Mouse (Mus musculus) kidney, postnatal 36 days (tissue): ENCODE data around the gene Sqor.

Experiments
- DNase-seq, 2 experiments: peaks; one replicate each; pipeline ENCODE4 v3.0.0; 2021 to 2022; ENCODE audit warnings: mixed read lengths in 2 of 2

The Sqor gene

DNA sequence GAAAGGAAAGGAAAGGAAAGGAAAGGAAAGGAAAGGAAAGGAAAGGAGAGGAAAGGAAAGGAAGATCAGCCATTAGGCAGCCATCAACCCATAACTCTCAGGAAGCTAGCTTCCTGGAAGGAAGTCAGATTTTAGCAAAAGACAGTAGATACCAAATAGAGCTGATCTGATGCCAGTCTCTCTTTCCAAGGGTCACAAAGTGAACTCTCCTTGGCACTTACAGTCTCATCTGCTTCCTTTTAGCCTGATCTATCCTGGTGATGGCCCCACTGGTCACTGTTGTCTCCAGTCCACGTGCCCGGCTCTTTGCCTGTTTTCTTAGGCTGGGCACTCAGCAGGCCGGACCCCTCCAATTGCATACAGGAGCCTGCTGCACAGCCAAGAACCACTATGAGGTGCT lies 19.7 kb downstream of the Sqor start:
- DNase-seq, result peak in 1 of 2 experiments; percentile 11

DNA sequence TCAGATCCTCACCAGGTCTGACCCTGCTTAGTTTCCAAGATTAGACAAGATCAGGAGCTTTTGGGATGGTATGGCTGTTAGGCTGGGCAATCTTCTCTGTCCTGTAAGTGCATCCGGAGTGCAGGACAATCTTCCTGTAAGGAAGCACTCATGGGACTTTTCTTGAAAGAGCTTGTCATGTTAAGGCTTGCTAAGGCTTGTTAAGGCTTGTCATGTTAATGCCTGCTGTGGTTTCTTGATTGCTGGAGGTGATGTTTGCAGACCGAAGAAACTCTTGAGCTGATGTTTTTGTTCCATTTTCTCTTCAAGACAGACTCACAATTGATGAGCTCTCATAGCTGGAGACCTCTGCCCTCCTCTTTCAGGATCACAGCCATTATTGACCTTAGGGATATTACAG lies 21.1 kb downstream of the Sqor start:
- no peak for DNase-seq

DNA sequence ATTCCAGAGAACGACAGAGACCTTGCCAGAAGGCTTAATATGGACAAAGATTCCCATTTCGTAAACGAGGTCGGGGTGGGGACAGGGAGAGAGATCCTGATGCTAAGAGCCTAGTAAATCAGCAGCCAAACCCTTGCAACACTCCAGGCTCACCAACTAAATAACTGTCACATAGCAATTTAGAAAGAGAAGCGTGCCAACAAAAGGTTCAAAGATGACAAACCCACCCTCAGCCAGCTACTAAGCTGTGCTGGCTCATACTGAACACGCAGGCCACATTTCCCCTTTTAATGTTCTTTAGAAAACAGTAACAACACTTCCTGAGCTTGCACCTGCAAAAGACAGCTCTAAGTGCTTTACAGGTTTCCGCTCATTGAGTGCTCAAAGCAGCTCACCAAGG lies 24.3 kb downstream of the Sqor start:
- DNase-seq, result peak; percentile 48 to 73

DNA sequence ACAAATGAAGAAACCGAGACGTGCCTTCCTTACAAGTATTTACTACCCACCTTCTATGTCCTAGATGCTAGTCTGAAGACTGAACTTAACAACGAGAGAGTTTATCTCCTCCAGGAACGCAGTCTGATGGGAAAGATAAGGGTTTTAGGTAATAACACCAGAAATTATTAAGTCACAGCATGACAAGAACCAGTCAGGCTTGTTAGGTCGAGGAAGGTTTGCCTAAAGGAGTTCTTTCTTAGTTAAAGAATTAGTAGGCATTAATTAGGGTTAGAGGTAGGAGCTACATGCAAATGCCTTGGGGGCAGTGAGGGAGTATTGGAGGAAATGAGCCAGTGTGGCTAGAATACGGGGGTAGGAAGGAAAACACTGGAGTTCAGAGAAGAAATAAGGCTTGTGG lies 24.7 kb downstream of the Sqor start:
- DNase-seq, result no peak

DNA sequence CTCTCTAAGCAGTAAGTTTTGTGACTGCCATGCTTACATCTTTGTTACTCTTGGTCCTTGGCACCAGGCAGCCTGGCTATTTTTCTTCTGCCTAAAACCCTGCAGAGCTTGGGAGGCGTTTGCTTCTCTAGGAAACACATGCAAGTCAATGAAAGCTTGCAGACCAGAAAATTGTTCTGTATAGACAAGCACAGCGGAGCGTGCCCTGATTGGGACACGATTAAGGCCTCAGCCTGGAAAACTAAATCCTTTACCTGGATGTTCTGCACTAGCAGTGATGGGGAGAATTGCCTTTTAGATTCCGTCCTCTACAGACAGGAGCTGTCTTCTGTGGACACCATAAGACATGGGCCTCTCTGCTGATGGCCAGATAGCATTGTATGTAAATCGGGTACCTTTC lies 39.4 kb downstream of the Sqor start:
- DNase-seq, result no peak

DNA sequence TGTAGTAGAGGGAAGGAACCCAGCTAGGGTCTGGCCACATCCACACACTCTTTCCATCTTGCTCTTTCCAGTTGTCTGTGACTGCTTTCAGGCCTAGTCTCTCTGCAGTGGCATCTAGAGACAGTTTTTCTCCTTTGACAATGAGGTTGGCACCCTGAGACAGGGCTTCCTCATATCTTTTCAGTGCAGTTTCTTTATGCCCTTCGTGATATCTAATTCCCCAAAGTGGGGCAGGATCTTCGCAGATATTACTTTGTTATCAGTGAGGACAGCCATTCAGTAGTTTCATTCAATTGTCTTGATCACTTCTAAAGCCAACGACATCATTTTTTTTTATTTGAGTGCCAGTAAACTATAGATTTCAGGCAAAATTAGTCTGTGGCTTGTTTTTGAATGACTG lies 41.0 kb downstream of the Sqor start:
- no peak for DNase-seq

DNA sequence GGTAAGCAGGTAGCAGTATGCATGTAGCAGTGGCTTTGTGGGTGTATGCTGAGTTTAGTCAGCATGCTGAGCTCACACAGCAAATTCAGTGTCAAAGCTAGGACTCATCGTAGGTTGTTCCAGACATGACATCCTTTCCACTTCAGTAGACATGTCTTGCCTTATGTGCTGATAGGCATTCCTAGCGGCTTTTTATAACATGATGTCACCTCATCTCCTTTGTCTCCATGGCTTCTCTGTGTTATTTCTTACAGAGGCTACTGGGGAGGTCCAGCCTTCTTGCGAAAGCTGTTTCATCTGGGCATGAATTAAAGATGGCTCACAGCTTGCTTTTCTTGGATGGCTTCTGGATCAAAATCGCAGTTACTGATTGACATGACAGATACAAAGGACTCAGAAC lies 44.0 kb downstream of the Sqor start:
- DNase-seq, result no peak

DNA sequence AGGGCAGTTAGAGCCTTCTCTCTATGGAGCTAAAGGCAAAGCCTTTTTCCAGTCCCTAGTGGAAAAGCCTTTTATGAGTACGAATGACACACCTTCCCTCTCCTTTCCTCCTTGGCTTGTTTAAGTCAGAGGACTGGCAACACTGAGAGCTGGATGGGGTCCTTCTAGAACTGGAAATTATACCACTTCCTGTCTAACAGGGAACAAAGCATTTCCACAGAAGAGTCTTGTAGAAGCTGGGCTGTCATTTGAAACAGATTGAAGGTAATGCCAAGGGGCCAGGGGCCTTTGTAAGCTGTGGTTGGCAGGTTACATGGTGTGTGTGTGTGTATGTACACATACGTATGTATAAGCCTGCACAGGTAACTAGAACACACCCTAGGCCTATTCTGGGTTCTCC lies 51.9 kb downstream of the Sqor start:
- DNase-seq, result no peak

DNA sequence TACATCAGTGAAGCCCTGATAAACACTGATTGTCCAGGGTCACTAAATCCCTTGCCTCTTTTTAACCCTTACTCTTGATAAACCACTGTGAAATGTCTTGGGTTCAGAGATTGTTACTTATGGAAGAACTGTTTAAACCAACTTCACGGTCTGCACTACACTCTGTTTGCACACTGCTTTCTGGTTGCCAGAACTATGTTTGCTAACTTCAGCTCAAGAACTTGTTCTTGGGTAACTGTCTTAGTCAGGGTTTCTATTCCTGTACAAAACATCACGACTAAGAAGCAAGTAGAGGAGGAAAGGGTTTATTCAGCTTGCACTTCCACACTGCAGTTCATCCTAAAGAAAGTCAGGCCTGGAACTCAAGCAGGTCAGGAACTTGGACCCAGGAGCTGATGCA lies 56.2 kb downstream of the Sqor start:
- no peak for DNase-seq

DNA sequence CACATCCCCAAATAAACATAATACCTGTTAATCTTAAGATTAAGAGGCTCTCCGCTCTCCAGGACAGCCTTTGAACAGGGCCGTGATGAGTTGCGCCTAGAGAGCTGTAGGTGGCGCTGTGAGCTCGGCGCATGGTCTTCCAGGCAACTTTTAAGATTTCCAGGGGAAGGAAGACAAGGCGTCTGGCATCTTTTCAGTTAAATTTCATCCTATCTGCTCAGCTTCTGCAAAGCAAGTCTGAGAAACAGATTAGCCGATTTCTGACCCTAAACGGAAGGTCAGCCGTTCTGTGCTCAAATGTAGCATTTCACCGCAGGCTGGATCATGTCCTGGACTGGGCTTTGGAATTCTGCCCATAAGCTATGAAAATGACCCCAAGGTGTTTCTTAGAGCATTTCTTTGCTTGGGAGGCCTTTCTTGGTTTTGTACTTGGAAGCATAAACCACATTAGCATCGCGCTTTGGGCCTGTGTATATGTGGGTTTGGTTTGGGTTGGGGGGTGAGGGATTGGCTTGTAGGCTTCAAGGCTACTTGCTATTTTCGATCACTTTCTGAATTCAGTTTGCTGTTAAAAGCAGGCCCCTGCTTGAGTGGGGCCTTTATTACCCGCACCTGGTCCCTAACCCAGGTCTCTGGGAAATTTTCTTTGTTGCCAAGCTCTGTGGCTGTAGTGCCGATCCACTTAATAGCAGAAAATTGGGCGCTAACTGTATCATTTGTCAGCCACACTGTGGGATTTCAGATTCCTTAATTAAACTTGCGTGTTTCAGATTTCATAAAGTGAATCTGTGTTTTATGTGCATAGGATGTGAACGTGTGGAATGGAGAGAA lies 60.6 kb downstream of the Sqor start:
- peak; percentile 26 to 71 for DNase-seq

DNA sequence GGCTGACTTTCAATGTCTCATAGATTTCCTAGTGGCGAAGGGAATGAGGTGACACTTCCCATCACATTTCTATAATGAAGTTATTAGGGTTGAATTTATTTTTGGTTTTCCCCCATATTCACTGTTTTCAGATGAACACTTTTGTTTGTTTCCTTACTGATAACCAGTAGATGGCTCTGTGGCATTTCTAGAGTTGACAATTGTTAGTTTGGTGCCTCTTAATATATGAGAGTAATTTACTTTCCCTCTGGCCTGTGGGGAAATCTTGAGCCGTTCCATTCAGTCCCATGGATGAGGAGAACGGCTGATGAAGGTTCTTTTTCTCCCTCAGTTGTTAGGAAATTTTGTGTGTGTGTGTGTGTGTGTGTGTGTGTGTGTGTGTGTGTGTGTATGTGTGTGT lies 61.3 kb downstream of the Sqor start:
- DNase-seq, result no peak

DNA sequence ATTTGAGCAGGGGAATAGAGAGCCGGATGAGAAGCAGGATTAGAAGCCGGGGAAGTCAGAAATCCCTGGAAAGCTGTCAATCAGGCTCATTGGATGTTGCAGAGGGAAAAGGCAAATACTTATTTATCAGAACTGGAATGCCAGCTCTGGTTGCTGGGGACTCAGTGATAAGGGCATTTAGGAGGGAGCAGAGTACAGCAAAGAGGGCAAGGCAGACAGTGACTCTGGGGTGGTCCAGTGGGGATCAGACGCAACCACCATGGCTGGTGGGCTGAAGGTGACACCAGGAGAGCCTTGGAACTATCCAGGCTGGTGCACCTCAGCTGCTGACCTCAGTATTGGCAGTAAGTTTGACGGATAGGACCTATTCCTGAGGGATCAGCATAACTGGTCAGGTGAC lies 89.6 kb downstream of the Sqor start:
- no peak for DNase-seq

DNA sequence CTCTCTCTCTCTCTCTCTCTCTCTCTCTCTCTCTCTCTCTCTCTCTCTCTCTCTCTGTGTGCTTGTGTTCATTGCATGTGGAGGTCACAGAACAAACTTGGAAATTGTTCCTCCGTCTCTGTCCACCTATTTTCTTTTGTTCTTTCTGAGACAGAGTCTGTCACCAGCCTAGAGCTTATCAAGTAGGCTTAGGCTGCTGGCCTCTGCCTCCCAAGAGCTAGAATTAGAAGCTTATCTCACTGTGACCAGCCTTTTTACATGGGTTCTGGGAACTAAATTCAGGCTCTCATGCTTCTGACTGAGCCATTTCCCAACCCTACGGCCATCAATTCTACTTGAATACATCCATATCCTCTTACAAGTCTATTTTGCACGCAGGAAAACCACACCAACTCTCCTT lies 90.3 kb downstream of the Sqor start:
- no peak for DNase-seq
